Mouse (Mus musculus): ENCODE measurements around the gene Tsen54. TPM values are rescaled to one million over a fixed set of nuclear protein-coding genes. Genes with fewer than 3 reads are reported as not detected.

Tsen54 gene
- polyA plus RNA-seq, 1 experiment, result not detected

DNA sequence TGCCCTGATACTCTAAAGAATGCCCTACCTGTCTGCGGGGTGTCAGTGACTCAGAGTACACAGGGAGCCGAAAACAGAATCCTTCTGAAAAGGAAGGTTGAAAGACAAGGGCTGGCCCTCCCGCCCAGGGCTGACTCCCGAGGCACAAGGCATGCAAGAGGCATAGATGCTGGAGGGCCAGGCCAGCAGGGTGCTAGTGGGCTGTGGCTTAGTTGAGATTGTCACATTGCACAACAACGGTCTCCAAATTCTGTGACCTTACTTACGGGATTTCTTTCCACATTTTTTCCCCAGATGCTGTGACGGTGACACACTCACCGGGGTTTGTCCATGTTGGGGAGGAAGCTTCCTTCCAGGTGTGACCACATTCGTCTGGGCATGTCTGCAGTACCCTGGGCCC, 37.6 kb upstream of the Tsen54 start:
- WGBS, result 76% methylated on average over 9 of the region's 9 CpGs
- H3K4me1 ChIP-seq (ENCODE audit: control insufficient read depth, insufficient read depth, low read length), result peaks cover 41% of the 10 kb centered on the region
- H3K27ac ChIP-seq (ENCODE audit: insufficient read depth, low read depth, low read length), result no peak overlapping the region
- no peak overlapping the region for H3K4me3 ChIP-seq (ENCODE audit: insufficient read depth, low read depth, low read length)
- TF ChIP-seq POLR2A (IDR thresholded peaks at IDR 0.05; ENCODE audit: insufficient read depth, low read depth, low read length) (no peak), CTCF (IDR thresholded peaks at IDR 0.05; ENCODE audit: insufficient read depth, low read depth, low read length) (no peak)

DNA sequence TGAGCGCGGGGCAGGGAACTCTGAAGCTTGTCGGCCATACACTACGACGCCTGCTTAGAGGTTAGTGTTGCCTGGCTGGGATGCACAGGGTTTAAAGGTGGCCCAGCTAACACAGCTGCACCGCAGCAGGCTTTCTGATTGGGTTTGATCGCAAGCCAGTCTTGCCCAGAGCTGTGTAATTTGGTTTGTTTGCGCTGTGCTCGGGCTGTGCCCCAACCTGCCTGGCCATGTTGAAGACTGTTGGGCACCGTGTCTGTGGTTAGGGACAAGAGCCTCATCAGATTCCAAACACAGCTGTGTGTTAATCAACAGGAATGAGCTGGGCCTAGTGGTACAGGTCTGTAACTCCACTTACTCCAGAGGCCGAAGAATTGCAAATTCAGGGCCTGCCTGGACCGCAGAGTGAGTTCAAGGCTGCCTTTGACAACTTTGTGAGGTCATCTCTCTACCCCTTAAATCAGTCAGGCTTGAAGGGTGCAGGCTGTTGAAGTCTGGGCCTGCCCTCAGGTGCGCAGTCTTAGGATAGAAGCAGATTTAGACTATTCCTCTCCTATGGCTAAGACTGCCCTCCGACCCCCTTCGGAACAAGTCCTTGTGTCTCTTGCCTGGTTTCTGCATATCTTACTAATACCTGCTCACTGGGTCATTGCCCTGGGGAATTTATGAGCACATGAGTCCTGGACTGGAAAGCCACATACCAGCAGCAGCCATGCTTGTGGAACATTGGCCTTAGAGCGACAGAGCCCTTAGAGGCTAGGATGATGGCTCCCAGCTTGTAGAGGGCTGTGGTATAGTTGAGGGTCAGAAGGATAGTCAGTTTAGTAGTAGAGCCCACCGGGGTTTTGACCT, 36.8 kb upstream of the Tsen54 start:
- Histone ChIP-seq H3K27ac (ENCODE audit: insufficient read depth, low read depth, low read length) (no peak overlapping the region), H3K4me3 (ENCODE audit: insufficient read depth, low read depth, low read length) (no peak overlapping the region), H3K4me1 (ENCODE audit: control insufficient read depth, insufficient read depth, low read length) (peaks cover 44% of the 10 kb centered on the region)
- WGBS, result 92% methylated on average over 17 of the region's 17 CpGs
- no peak for TF ChIP-seq CTCF (IDR thresholded peaks at IDR 0.05; ENCODE audit: insufficient read depth, low read depth, low read length)
- TF ChIP-seq POLR2A (IDR thresholded peaks at IDR 0.05; ENCODE audit: insufficient read depth, low read depth, low read length), result no peak

DNA sequence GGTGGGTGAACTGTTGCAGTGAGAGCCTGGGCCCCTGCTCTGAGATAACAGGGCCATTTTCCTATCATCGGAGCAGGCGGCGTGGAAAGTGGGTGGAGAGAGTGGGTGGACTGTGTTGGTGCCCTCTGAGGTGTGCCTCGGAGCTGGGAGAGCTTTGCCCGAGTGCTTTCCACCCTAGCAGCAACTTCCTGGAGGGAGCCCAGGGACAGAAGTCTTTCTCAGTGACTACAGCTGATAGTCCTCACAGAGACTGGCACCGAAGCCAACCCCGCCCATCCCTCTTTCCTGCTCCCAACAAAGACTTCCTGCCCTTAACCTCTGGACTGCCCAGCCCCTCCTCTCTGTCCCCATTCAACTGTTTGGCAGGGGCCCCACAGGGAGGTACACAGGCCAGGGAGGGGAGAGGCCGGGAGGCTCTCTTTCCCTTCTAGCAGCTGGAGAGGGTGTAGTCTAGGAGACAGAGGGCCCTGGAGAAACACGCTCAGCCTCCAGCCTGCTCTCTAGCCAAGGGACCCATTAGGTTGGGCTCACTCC, 35.4 kb upstream of the Tsen54 start:
- Histone ChIP-seq H3K27ac (ENCODE audit: insufficient read depth, low read depth, low read length) (peak overlapping the region; percentile 10; the same call in 1 of the 2 replicates), H3K4me3 (ENCODE audit: insufficient read depth, low read depth, low read length) (no peak overlapping the region), H3K4me1 (ENCODE audit: control insufficient read depth, insufficient read depth, low read length) (peaks cover 51% of the 10 kb centered on the region)
- TF ChIP-seq POLR2A (IDR thresholded peaks at IDR 0.05; ENCODE audit: insufficient read depth, low read depth, low read length), result no peak
- TF ChIP-seq CTCF (IDR thresholded peaks at IDR 0.05; ENCODE audit: insufficient read depth, low read depth, low read length), result no peak
- WGBS, result 30% methylated on average over 9 of the region's 9 CpGs

DNA sequence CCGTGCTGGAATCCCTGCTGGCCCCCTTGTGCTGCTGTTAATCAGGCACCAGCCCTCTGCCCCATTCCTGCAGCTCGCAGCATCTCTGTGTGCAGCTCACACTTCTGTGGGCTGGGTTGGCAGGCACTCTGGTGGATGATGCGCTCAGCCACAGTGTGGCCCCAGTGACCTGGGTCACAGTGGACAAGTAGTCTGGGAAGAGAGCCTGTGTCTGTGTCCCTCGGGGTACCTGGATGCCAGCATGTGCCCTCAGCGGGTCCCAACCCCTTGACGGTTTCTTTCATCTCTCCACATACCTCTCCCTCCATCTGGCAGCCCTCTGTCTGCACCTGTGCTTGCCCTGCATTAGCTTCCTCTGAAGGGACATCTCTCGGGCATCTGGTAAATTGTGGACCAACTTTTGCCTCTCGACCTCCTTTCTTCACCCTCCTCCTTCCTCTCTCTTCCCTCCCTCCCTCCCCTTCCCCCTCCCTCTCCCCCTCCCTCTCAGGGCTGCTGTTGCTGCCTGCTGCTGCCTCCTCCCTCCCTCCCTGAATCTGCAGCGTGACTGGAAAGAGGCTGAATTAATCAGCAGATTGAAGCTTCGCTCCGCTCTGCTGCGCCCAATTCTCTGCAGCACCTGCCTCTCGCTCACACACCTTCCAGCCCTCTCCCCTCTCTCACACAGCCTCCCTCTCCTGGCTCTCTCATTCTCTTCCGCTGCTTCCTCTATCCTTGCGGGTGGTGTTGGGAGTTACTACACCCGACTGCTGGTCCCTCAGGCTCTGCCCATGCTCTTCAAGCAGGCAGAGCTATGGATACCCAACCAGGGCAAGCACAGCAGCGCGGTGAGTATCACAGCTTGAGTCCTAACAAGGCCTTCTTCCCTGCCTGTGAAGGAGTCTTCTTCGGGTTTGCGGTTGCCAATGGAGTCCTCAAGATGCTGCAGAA, 34.1 kb upstream of the Tsen54 start:
- WGBS, result 13% methylated on average over 20 of the region's 20 CpGs
- Histone ChIP-seq H3K4me1 (ENCODE audit: control insufficient read depth, insufficient read depth, low read length) (peaks cover 49% of the 10 kb centered on the region), H3K27ac (ENCODE audit: insufficient read depth, low read depth, low read length) (peak overlapping the region; percentile 34), H3K4me3 (ENCODE audit: insufficient read depth, low read depth, low read length) (peak overlapping the region; percentile 39)
- TF ChIP-seq POLR2A (IDR thresholded peaks at IDR 0.05; ENCODE audit: insufficient read depth, low read depth, low read length) (no peak), CTCF (IDR thresholded peaks at IDR 0.05; ENCODE audit: insufficient read depth, low read depth, low read length) (no peak)

GRCm38 (mm10) chr11:115786473-115786872, 28.1 kb upstream of the Tsen54 start:
- H3K27ac ChIP-seq (ENCODE audit: insufficient read depth, low read depth, low read length), result no peak overlapping the region
- H3K4me1 ChIP-seq (ENCODE audit: control insufficient read depth, insufficient read depth, low read length), result peaks cover 28% of the 10 kb centered on the region
- H3K4me3 ChIP-seq (ENCODE audit: insufficient read depth, low read depth, low read length), result no peak overlapping the region
- TF ChIP-seq POLR2A (IDR thresholded peaks at IDR 0.05; ENCODE audit: insufficient read depth, low read depth, low read length) (no peak), CTCF (IDR thresholded peaks at IDR 0.05; ENCODE audit: insufficient read depth, low read depth, low read length) (no peak)
- 66% methylated on average over 6 of the region's 6 CpGs for WGBS

- WGBS, result 74% methylated on average over 7 of the region's 7 CpGs
- no peak overlapping the region for H3K4me3 ChIP-seq (ENCODE audit: insufficient read depth, low read depth, low read length)
Observed at GRCm38 (mm10) chr11:115789787-115790186, 24.7 kb upstream of the Tsen54 start.

DNA sequence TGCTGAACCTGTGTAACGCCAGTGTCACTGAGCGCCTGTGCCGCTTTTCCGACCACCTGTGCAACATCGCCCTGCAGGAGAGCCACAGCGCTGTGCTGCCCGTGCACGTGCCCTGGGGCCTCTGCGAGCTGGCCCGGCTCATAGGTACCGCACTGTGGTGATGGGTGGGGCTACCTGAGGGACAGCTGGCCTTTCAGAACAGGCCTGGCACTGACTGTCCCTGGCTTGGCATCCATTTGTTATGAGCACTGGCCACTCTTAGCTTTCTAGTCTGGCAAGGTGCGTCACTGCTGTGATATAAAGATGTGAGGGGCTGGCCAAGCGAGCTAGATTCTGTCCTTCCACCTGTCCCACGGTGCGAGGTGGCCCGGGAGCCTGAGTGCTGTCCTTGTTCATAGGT, 22.6 kb upstream of the Tsen54 start:
- Histone ChIP-seq H3K27ac (ENCODE audit: insufficient read depth, low read depth, low read length) (no peak overlapping the region), H3K4me1 (ENCODE audit: control insufficient read depth, insufficient read depth, low read length) (peaks cover 1% of the 10 kb centered on the region; the same call in 1 of the 2 replicates), H3K4me3 (ENCODE audit: insufficient read depth, low read depth, low read length) (no peak overlapping the region)
- 96% methylated on average over 16 of the region's 16 CpGs for WGBS
- no peak for TF ChIP-seq CTCF (IDR thresholded peaks at IDR 0.05; ENCODE audit: insufficient read depth, low read depth, low read length)
- no peak for TF ChIP-seq POLR2A (IDR thresholded peaks at IDR 0.05; ENCODE audit: insufficient read depth, low read depth, low read length)

More at GRCm38 (mm10) chr11:115789787-115790186, 24.7 kb upstream of the Tsen54 start:
- Histone ChIP-seq H3K4me1 (ENCODE audit: control insufficient read depth, insufficient read depth, low read length) (peaks cover 13% of the 10 kb centered on the region), H3K27ac (ENCODE audit: insufficient read depth, low read depth, low read length) (no peak overlapping the region)
- TF ChIP-seq POLR2A (IDR thresholded peaks at IDR 0.05; ENCODE audit: insufficient read depth, low read depth, low read length), result no peak
- no peak for TF ChIP-seq CTCF (IDR thresholded peaks at IDR 0.05; ENCODE audit: insufficient read depth, low read depth, low read length)

- Histone ChIP-seq H3K4me1 (ENCODE audit: control insufficient read depth, insufficient read depth, low read length) (no peaks in the 10 kb centered on the region), H3K27ac (ENCODE audit: insufficient read depth, low read depth, low read length) (no peak overlapping the region), H3K4me3 (ENCODE audit: insufficient read depth, low read depth, low read length) (no peak overlapping the region)
- TF ChIP-seq CTCF (IDR thresholded peaks at IDR 0.05; ENCODE audit: insufficient read depth, low read depth, low read length) (no peak), POLR2A (IDR thresholded peaks at IDR 0.05; ENCODE audit: insufficient read depth, low read depth, low read length) (no peak)
- WGBS, result 67% methylated on average over 14 of the region's 14 CpGs
Observed at GRCm38 (mm10) chr11:115792353-115792752, 22.2 kb upstream of the Tsen54 start.

Measured in olfactory bulb, adult 2 months (tissue).